Mouse (Mus musculus) hindbrain, embryonic 15.5 days (tissue): ENCODE data around the gene Ell3. TPM values are rescaled to one million over a fixed set of nuclear protein-coding genes. Genes with fewer than 3 reads are reported as not detected.
"Not testable (repeated sequence)": the region's sequence is repeated elsewhere in the genome, so short reads cannot be mapped to it uniquely, and the experiment has no call there.

ENCODE experiments used
- ATAC-seq: fragments of 200-750 bp; cut with Nextera tagmentation; 2 replicates; pipeline ENCODE4 v1.8.0; 2017; ENCODE audit warnings: low read depth, moderate number of reproducible peaks, moderate TSS enrichment; ENCODE audit not compliant: low FRiP score
- H3K27ac ChIP-seq: fragments of 300-500 bp; sonication (generic); replicated peaks from 2 replicates; pipeline ENCODE4 v1.5.1; 2015; ENCODE audit warnings: mild to moderate bottlenecking, inconsistent platforms
- H3K27me3 ChIP-seq: fragments of 300-500 bp; sonication (generic); 2 replicates; pipeline ENCODE4 v1.6.1; 2015; ENCODE audit warnings: control low read depth, inconsistent platforms
- H3K36me3 ChIP-seq: fragments of 300-500 bp; sonication (generic); 2 replicates; pipeline ENCODE4 v1.6.1; 2015; ENCODE audit warnings: control low read depth, inconsistent platforms
- H3K4me1 ChIP-seq: fragments of 300-500 bp; sonication (generic); replicated peaks from 2 replicates; pipeline ENCODE4 v1.6.1; 2015; ENCODE audit warnings: control low read depth, inconsistent platforms
- H3K4me2 ChIP-seq: fragments of 300-500 bp; sonication (generic); 2 replicates; pipeline ENCODE4 v1.6.1; 2015; ENCODE audit warnings: moderate library complexity, mild to moderate bottlenecking, inconsistent platforms
- H3K4me3 ChIP-seq: fragments of 300-500 bp; sonication (generic); 2 replicates; pipeline ENCODE4 v1.5.1; 2015; ENCODE audit warnings: mild to moderate bottlenecking, inconsistent platforms
- H3K9ac ChIP-seq: fragments of 300-500 bp; sonication (generic); 2 replicates; pipeline ENCODE4 v1.6.1; 2015; ENCODE audit warnings: inconsistent platforms
- H3K9me3 ChIP-seq: fragments of 300-500 bp; sonication (generic); 2 replicates; pipeline ENCODE4 v1.6.1; 2016; ENCODE audit warnings: control low read depth, inconsistent platforms
- WGBS: fragments of 180-500 bp; shearing (Covaris S2); methylation state at CpG from one replicate; pipeline ENCODE4 v1.1.7; 2015; 5-methylcytosine and 5-hydroxymethylcytosine counted together
- polyA plus RNA-seq: library from polyadenylated mRNA; unstranded; fragments of >200 nt; fragmentation: Nextera tagmentation; extraction: Ambion mirVana; gene quantifications from 2 replicates; pipeline ENCODE4 v1.2.1, GENCODE M21; 2015

Gene Ell3
- 2.2 and 2.4 TPM in 2 replicates for polyA plus RNA-seq

DNA sequence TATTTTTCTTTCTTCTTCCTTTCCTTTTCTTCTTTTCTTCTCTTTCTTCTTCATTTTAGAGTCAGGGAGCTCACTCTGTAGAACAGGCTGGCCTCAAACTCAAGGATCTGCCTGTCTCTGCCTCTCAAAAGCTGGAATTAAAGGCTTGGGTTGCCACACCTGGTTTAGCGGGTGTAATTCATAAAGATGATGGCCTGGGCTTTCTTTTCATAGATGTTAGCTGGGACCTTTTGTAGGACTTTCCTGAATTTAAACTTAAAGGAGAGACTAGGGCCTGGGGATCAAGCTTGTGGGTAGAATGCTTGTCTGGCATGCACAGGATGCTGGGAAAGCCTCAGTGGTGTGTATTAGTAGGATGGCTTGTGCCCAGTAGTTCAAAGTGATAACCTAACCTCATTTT, at the start of gene Ell3:
Gene Ell3 (minus strand): TSS at position 101 of the 400 bp plus-strand sequence.
- H3K36me3 ChIP-seq, result peaks cover 7% of the 10 kb centered on the region
- no peak for ATAC-seq

DNA sequence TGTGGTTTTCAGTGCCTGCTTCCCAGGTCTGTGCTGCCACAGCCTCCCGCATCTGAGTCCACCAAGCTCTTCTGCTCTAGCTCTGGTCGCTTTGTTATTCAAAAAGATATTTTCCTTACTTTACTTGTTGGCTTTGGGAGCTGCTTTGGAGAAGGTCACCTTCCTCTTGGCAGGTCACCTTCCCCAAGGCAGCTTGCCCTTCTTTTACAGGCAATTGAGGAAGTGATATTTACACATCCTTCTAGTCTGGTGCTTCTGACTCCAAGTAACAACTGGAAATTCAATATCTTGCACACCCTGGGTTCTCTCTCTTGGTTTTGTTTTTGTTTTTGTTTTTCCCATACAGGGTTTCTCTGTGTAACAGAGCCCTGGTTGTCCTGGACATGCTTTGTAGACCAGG, 40.3 kb upstream of the Ell3 start:
- WGBS, result 88% methylated on average over 2 of the region's 2 CpGs

More for the DNA sequence above, at the start of gene Ell3:
- Histone ChIP-seq H3K9me3 (no peaks in the 10 kb centered on the region), H3K4me1 (peaks cover 25% of the 10 kb centered on the region), H3K4me3 (no peak within 1 kb of the TSS), H3K27ac (no peak within 1 kb of the TSS), H3K27me3 (peaks cover 26% of the 10 kb centered on the region), H3K9ac (no peak within 1 kb of the TSS), H3K4me2 (peak within 1 kb of the TSS; percentile 58; the same call in 1 of the 2 replicates)
- WGBS, result 89% methylated on average over 1 of the region's 1 CpGs

DNA sequence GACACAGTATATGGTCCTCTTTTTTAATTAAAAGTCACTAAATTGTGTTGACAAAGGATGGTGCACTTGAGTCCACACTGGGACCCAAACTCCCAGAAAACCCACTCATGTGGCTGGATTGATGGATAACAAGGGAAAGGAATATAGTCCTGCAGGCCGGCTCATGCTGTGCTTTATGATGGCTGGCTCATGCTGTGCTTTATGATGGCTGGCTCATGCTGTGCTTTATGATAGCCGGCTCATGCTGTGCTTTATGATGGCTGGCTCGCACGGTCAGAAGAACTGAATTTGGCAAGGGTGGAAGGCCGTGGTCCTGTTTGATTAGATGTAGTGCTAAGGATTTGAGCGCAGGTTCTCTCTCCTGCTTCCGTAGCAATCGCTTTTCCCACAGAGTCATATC, 39.5 kb upstream of the Ell3 start:
- no peaks in the 10 kb centered on the region for H3K27me3 ChIP-seq
- H3K9ac ChIP-seq, result no peak overlapping the region
- no peak for ATAC-seq

More for the DNA sequence above, 40.3 kb upstream of the Ell3 start:
- not testable (repeated sequence) for H3K27me3 ChIP-seq, ATAC-seq, H3K27ac ChIP-seq, H3K4me2 ChIP-seq, H3K9ac ChIP-seq, H3K4me1 ChIP-seq, H3K4me3 ChIP-seq, H3K9me3 ChIP-seq, H3K36me3 ChIP-seq

GRCm38 (mm10) chr2:121480916-121481315, 36.8 kb upstream of the Ell3 start:
- not testable (repeated sequence) for H3K4me1 ChIP-seq, H3K36me3 ChIP-seq, ATAC-seq, H3K4me3 ChIP-seq, H3K9ac ChIP-seq, H3K27me3 ChIP-seq, H3K9me3 ChIP-seq, H3K4me2 ChIP-seq, H3K27ac ChIP-seq
- 87% methylated on average over 13 of the region's 13 CpGs for WGBS

More for the DNA sequence above, 39.5 kb upstream of the Ell3 start:
- H3K4me1 ChIP-seq, result no peaks in the 10 kb centered on the region
- no peak overlapping the region for H3K4me3 ChIP-seq
- no peaks in the 10 kb centered on the region for H3K9me3 ChIP-seq
- H3K4me2 ChIP-seq, result no peak overlapping the region
- H3K36me3 ChIP-seq, result no peaks in the 10 kb centered on the region
- no peak overlapping the region for H3K27ac ChIP-seq
- WGBS, result 27% methylated on average over 8 of the region's 8 CpGs

DNA sequence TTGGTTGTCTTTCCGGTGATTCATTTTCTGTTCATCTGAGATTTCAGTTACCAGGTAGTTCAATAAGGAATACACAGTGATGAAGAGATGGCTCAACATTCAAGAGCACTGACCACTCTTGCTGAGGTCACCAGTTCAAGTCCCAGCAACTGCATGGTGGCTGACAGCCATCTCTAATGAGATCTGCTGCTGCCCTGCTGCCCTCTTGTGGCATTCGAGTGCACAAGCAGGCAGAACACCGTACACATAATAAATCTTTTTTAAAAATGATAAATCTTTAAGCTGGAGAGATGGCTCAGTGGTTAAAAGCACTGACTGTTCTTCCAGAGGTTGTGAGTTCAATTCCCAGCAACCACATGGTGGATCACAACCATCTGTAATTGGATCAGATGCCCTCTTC, 36.4 kb upstream of the Ell3 start:
- 60% methylated on average over 3 of the region's 3 CpGs for WGBS
- Histone ChIP-seq H3K27ac (no peak overlapping the region), H3K9me3 (no peaks in the 10 kb centered on the region), H3K4me1 (no peaks in the 10 kb centered on the region), H3K4me3 (no peak overlapping the region), H3K9ac (no peak overlapping the region), H3K36me3 (no peaks in the 10 kb centered on the region), H3K27me3 (no peaks in the 10 kb centered on the region), H3K4me2 (no peak overlapping the region)
- ATAC-seq, result no peak

GRCm38 (mm10) chr2:121477491-121478266, 33.6 kb upstream of the Ell3 start:
- H3K4me1 ChIP-seq, result peaks cover 9% of the 10 kb centered on the region
- no peak overlapping the region for H3K27ac ChIP-seq
- H3K4me2 ChIP-seq, result no peak overlapping the region
- H3K9me3 ChIP-seq, result no peaks in the 10 kb centered on the region
- 76% methylated on average over 3 of the region's 3 CpGs for WGBS
- H3K27me3 ChIP-seq, result no peaks in the 10 kb centered on the region
- no peak for ATAC-seq
- no peak overlapping the region for H3K9ac ChIP-seq
- no peaks in the 10 kb centered on the region for H3K36me3 ChIP-seq
- no peak overlapping the region for H3K4me3 ChIP-seq

- not testable (repeated sequence) for H3K36me3 ChIP-seq, H3K4me2 ChIP-seq, H3K9me3 ChIP-seq, H3K27ac ChIP-seq, H3K27me3 ChIP-seq, H3K4me3 ChIP-seq, H3K9ac ChIP-seq, H3K4me1 ChIP-seq, ATAC-seq
- WGBS, result 97% methylated on average over 2 of the region's 2 CpGs
These were observed 31.2 kb upstream of the Ell3 start for GRCm38 (mm10) chr2:121475306-121475705.

- Histone ChIP-seq H3K9ac (peak overlapping the region; percentile 75; the same call in 1 of the 2 replicates), H3K9me3 (no peaks in the 10 kb centered on the region), H3K27ac (peak overlapping the region; percentile 68), H3K27me3 (no peaks in the 10 kb centered on the region), H3K36me3 (no peaks in the 10 kb centered on the region), H3K4me1 (peaks cover 9% of the 10 kb centered on the region), H3K4me3 (peak overlapping the region; percentile 67), H3K4me2 (peak overlapping the region; percentile 76)
- WGBS, result 30% methylated on average over 8 of the region's 8 CpGs
- no peak for ATAC-seq
These were observed 30.1 kb upstream of the Ell3 start for GRCm38 (mm10) chr2:121474180-121474535.

DNA sequence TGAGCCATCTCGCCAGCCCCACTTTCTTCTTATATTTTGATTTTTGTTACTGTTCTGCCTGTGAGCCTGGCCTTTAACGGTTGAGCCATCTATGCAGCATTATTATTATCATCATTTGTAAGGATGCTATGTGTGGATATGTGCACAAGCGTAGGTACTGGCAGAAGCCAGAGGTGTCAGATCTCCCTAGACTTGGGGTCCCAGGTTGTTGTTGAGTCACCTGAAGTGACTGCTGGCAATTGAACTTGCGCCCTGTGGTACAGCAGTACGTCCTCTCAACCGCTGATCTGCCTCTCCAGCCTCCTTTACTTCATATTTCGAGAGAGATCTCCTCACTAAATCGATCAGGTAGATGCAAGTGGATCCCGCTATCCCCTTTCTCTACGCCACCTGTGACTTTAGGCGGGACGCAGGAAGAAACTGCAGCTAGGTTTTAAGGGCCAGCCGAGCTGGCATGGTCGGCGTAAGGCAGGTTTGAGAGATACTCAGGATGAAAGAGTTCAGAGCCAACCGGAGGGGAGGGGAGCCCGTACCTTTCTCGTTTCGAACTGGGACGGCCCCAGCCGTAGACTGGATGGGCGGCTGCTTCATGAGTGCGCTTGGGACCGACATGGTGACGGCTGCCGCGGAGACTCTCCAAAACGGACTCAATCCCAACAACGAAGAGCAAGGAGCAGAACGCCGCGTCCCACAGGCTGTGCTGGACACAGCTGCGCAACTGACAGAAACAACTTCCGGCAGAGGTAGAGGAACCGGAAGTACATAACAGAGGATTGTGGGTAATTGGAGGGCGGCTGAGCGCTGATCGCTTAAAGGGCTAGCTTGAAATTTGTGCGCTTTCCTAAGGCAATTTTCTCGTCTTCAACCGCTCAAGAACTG, 29.5 kb upstream of the Ell3 start, which contains the start of gene Mfap1b:
Gene Mfap1b (minus strand): TSS at position 767 of the 879 bp plus-strand sequence.
- not testable (repeated sequence) for H3K36me3 ChIP-seq, H3K4me1 ChIP-seq, H3K27me3 ChIP-seq, H3K9me3 ChIP-seq
- peak within 1 kb of the TSS; percentile 75 for H3K9ac ChIP-seq
- peak within 1 kb of the TSS; percentile 68 for H3K27ac ChIP-seq
- H3K4me3 ChIP-seq, result peak within 1 kb of the TSS; percentile 67
- peak; percentile 95 for ATAC-seq
- peak within 1 kb of the TSS; percentile 76 for H3K4me2 ChIP-seq
- WGBS, result 6% methylated on average over 41 of the region's 41 CpGs

DNA sequence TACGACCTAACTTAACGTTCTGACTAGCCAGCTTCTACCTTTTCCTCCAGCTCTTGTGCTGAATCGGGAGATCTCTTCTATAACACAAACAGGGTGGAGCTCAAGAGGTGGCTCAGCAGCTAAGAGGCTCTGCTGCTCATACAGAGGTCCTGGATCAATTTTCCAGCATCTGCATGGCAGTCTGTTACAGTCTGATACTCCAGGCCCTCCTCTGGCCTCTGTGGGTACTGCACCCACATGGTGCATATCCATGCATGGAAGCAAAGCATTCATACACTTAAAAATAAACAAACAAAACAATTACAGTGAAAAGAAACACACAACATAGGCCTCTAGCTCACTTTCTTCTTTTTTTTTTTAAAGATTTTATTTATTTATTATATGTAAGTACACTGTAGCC, 28.7 kb upstream of the Ell3 start:
- 98% methylated on average over 3 of the region's 3 CpGs for WGBS
- H3K4me3 ChIP-seq, H3K27me3 ChIP-seq, H3K9ac ChIP-seq, ATAC-seq, H3K27ac ChIP-seq, H3K4me1 ChIP-seq, H3K36me3 ChIP-seq, H3K9me3 ChIP-seq: not testable (repeated sequence)
- peak overlapping the region; percentile 76 for H3K4me2 ChIP-seq

- H3K27me3 ChIP-seq, H3K4me1 ChIP-seq, H3K9me3 ChIP-seq, H3K4me3 ChIP-seq, ATAC-seq, H3K4me2 ChIP-seq, H3K27ac ChIP-seq, H3K9ac ChIP-seq, H3K36me3 ChIP-seq: not testable (repeated sequence)
- WGBS, result 100% methylated on average over 1 of the region's 6 CpGs
These were observed 24.9 kb upstream of the Ell3 start for GRCm38 (mm10) chr2:121468982-121469381.

DNA sequence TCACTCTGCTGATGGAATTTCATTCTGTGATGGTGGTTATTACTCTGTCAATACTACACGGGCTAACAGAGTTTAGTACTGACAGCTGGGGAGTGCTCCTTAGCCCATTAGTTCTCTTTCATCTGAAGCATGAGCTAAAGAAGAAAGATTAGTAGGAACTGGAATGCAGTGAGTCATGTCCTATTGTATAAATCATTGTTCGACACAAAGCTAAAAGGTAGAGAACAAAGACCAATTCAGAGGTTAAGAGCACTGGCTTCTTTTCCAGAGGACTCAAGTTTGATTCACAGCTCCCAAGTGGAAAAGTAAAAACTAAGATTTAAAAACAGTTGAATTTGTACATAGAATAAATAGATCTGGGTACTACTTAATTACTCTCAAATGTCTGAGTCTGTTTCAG, 16.0 kb upstream of the Ell3 start:
- Histone ChIP-seq H3K4me3 (no peak overlapping the region), H3K27me3 (no peaks in the 10 kb centered on the region), H3K4me1 (peaks cover 18% of the 10 kb centered on the region), H3K4me2 (no peak overlapping the region), H3K27ac (no peak overlapping the region), H3K9me3 (no peaks in the 10 kb centered on the region), H3K9ac (no peak overlapping the region), H3K36me3 (peaks cover 18% of the 10 kb centered on the region)
- WGBS, result 60% methylated on average over 2 of the region's 2 CpGs
- no peak for ATAC-seq
